Mouse (Mus musculus): ENCODE measurements around the gene Tmem88. TPM values are rescaled to one million over a fixed set of nuclear protein-coding genes. Genes with fewer than 3 reads are reported as not detected.
A peak's percentile ranks its signal among the peaks of the same experiment; 100 is the strongest.

Tmem88 gene
- polyA plus RNA-seq, 1 experiment from 2014 or later: 0.18 TPM

GRCm38 (mm10) chr11:69423885-69424284 is 25.9 kb upstream of the Tmem88 start:
- no peak for TF ChIP-seq CTCF (IDR thresholded peaks at IDR 0.05)
- ChIA-PET POLR2A (interaction anchor here (1.5 to 2.0 kb wide), 2 partner anchors 22 to 29 kb away, joined by 3 to 6 read pairs; partner anchors contain the start of genes Cyb5d1 and Naa38), CTCF (interaction anchor here (1.8 kb wide), 1 partner anchor 8 kb away, joined by 5 read pairs; no protein-coding TSS in a partner anchor)
- peaks cover 10% of the 10 kb centered on the region for H3K27me3 ChIP-seq
- in situ Hi-C loops (cut with MboI; ENCODE audit: low pct_unique_long_range_greater_than_20kb): loop anchor here (25.0 kb wide), 1 partner anchor 563 kb away; the partner anchor contains the start of genes Ctdnep1, Elp5, Gabarap and Phf23
- DNase-seq (ENCODE audit: low read depth, low spot score) (no peak), ATAC-seq (no peak)

GRCm38 (mm10) chr11:69422842-69423241 is 24.8 kb upstream of the Tmem88 start:
- ATAC-seq (no peak), DNase-seq (ENCODE audit: low read depth, low spot score) (no peak)
- TF ChIP-seq CTCF (IDR thresholded peaks at IDR 0.05): no peak
- POLR2A ChIA-PET: interaction anchor here (1.5 to 2.0 kb wide), 2 partner anchors 21 to 28 kb away, joined by 3 to 6 read pairs; partner anchors contain the start of genes Cyb5d1 and Naa38
- peaks cover 10% of the 10 kb centered on the region for H3K27me3 ChIP-seq
- in situ Hi-C loops (cut with MboI; ENCODE audit: low pct_unique_long_range_greater_than_20kb): loop anchor here (25.0 kb wide), 1 partner anchor 564 kb away; the partner anchor contains the start of genes Ctdnep1, Elp5, Gabarap and Phf23
- CTCF ChIA-PET: interaction anchor here (1.8 kb wide), 1 partner anchor 9 kb away, joined by 5 read pairs; no protein-coding TSS in a partner anchor

- ChIA-PET CTCF (interaction anchor here (1.8 kb wide), 1 partner anchor 92 kb away, joined by 4 read pairs; no protein-coding TSS in a partner anchor), POLR2A (no interaction called here)
- in situ Hi-C loops (cut with MboI; ENCODE audit: low pct_unique_long_range_greater_than_20kb): loop anchor here (25.0 kb wide), 1 partner anchor 566 kb away; the partner anchor contains the start of genes Ctdnep1, Elp5, Gabarap and Phf23
- DNase-seq (ENCODE audit: low read depth, low spot score) (no peak), ATAC-seq (no peak)
- H3K27me3 ChIP-seq: peaks cover 10% of the 10 kb centered on the region
- TF ChIP-seq CTCF (IDR thresholded peaks at IDR 0.05): no peak
These were observed 23.3 kb upstream of the Tmem88 start for GRCm38 (mm10) chr11:69421131-69421977.

GRCm38 (mm10) chr11:69420554-69421000 is 22.5 kb upstream of the Tmem88 start:
- ATAC-seq: no peak
- ChIA-PET CTCF (interaction anchor here (1.8 to 2.5 kb wide), 2 partner anchors 10 to 93 kb away, joined by 4 to 9 read pairs; no protein-coding TSS in a partner anchor), POLR2A (no interaction called here)
- in situ Hi-C loops (cut with MboI; ENCODE audit: low pct_unique_long_range_greater_than_20kb): loop anchor here (25.0 kb wide), 1 partner anchor 567 kb away; the partner anchor contains the start of genes Ctdnep1, Elp5, Gabarap and Phf23
- peaks cover 10% of the 10 kb centered on the region for H3K27me3 ChIP-seq
- no peak for DNase-seq (ENCODE audit: low read depth, low spot score)
- no peak for TF ChIP-seq CTCF (IDR thresholded peaks at IDR 0.05)

- ChIA-PET CTCF (interaction anchor here (1.8 to 2.5 kb wide), 2 partner anchors 10 to 94 kb away, joined by 4 to 9 read pairs; no protein-coding TSS in a partner anchor), POLR2A (interaction anchor here (0.7 to 2.6 kb wide), 3 partner anchors 11 to 25 kb away, joined by 3 to 34 read pairs (median 4); partner anchors contain the start of genes Cyb5d1 and Naa38)
- in situ Hi-C loops (cut with MboI; ENCODE audit: low pct_unique_long_range_greater_than_20kb): loop anchor here (25.0 kb wide), 1 partner anchor 567 kb away; the partner anchor contains the start of genes Ctdnep1, Elp5, Gabarap and Phf23
- no peak for DNase-seq (ENCODE audit: low read depth, low spot score)
- no peak for TF ChIP-seq CTCF (IDR thresholded peaks at IDR 0.05)
- peaks cover 10% of the 10 kb centered on the region for H3K27me3 ChIP-seq
- no peak for ATAC-seq
These were observed 21.9 kb upstream of the Tmem88 start for GRCm38 (mm10) chr11:69419813-69420553.

- no peak for DNase-seq (ENCODE audit: low read depth, low spot score)
- ChIA-PET CTCF (interaction anchor here (1.8 to 2.5 kb wide), 2 partner anchors 9 to 94 kb away, joined by 4 to 9 read pairs; no protein-coding TSS in a partner anchor), POLR2A (interaction anchor here (0.6 to 2.6 kb wide), 4 partner anchors 10 to 93 kb away, joined by 3 to 34 read pairs (median 4); partner anchors contain the start of genes Cyb5d1 and Naa38)
- peaks cover 10% of the 10 kb centered on the region for H3K27me3 ChIP-seq
- no peak for TF ChIP-seq CTCF (IDR thresholded peaks at IDR 0.05)
- no peak for ATAC-seq
- in situ Hi-C loops (cut with MboI; ENCODE audit: low pct_unique_long_range_greater_than_20kb): loop anchor here (25.0 kb wide), 1 partner anchor 568 kb away; the partner anchor contains the start of genes Ctdnep1, Elp5, Gabarap and Phf23
These were observed 21.4 kb upstream of the Tmem88 start for GRCm38 (mm10) chr11:69419443-69419812.

- ATAC-seq (peak; percentile 46), DNase-seq (ENCODE audit: low read depth, low spot score) (no peak)
- in situ Hi-C loops (cut with MboI; ENCODE audit: low pct_unique_long_range_greater_than_20kb): loop anchor here (25.0 kb wide), 1 partner anchor 569 kb away; the partner anchor contains the start of genes Ctdnep1, Elp5, Gabarap and Phf23
- ChIA-PET POLR2A (interaction anchor here (0.6 to 2.6 kb wide), 5 partner anchors 9 to 158 kb away, joined by 3 to 34 read pairs (median 4); no protein-coding TSS in a partner anchor), CTCF (interaction anchor here (1.8 to 2.5 kb wide), 2 partner anchors 8 to 95 kb away, joined by 4 to 9 read pairs; no protein-coding TSS in a partner anchor)
- peaks cover 10% of the 10 kb centered on the region for H3K27me3 ChIP-seq
- TF ChIP-seq CTCF (IDR thresholded peaks at IDR 0.05): no peak
These were observed 20.7 kb upstream of the Tmem88 start for GRCm38 (mm10) chr11:69418481-69419442.

Measured in Patski (cell line).